Mouse (Mus musculus): ENCODE data around the gene Mymk.

Mymk gene

DNA sequence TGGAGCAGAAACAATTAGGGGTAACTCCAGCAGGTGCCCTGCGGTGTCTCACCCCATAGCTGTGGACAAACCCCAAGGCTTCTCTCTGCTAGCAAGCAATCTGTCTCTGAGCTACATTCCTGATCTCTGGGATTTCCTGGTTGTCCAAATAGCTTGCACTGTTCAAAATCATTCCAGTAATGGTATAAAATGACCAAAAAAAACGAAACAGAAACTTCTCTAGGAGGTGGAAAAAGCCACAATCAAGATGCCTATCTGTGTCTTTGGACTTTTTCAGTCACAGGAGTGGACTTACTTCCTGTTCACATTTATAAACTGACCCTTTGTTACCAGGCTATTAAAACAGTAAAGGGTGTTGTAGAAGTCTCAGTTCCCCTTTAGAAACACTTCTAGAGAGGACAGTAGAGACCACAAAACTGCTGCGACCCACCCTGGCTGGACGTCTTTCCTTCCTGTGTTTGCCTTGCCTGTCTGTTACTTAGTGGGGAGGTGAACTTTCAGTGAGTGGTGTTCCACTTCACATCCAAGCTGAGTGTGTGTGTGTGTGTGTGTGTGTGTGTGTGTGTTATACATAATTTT, 43.5 kb downstream of the Mymk start:
- no peak for DNase-seq

DNA sequence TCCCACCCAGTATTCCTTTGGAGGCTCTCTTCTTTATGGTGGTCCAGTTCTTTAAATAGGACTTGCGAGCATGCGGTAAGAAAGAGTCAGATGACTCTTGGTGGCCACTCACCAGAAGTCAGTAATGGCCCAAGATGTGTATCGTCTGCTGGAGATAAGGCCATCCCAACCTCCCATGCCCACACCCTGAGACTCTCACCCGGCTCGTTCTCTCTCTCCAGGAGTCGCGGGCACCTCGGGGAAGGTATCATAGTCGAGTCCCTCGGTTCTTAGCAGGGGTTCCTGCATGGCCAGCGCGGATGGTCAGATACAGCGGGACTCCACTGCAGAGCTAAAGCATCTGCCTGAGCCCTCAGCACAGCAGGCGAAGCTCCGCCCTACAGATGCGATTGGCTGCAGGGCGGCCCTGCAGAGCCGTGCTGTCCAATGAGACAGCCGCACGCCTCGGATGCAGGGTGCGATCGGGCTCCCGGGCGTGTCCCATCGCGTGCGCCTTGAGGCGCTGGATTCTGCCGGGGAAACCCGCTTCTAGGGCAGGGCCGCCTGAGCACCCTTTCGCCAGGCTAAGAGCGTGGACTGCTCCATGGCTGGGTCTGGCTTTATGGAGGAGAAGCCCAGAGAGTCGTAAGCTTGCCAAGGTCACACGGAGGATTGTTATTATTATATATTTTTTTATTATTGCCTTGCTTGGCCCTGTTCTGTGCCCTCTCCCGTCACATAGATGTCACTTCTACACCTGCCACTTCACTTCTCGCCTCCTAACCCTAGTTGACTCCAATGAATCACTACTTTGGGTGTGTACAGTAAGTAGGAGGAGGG, 44.2 kb downstream of the Mymk start, which contains the start of gene Slc2a6:
Slc2a6 (minus strand) TSS at position 381 of the 819 bp plus-strand sequence.
- peak; percentile 90 for DNase-seq

DNA sequence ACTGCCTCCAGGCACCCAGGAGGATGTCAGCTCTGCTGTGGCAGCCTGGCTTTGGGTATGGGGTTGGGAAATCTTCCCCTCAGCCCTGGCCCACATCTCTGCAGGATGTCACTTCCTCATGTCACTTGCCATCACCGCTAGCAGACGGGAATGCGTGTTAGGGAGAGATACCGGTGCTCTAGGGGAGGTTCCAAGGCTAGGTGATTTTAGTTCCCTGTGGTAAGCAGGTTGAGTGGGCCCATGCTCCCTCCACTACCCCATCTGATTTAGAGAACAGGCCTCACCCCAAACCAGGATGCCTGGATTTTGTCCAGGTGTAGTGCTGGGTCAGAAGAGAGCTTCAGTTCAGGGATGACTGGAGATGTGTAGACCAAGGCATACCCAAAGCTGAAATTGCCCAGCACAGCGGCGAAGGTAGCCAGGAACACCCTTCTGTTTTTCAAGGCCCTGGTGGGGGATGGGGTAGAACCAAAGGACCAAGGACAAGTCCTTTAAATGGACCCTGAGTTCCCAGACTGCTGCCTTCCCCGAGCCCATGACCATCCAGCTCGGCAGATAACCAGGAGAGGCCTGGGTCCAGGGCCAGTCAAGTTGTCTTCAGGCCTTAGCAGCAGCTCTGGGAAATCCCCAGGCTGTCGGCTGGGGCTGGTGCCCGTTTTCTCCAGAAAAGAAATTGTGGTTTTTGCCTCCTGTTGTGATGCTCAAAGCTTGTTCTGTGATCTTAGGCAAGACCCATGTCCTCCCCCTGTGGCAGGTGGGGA, 44.9 kb downstream of the Mymk start:
- DNase-seq, result peak; percentile 32

DNA sequence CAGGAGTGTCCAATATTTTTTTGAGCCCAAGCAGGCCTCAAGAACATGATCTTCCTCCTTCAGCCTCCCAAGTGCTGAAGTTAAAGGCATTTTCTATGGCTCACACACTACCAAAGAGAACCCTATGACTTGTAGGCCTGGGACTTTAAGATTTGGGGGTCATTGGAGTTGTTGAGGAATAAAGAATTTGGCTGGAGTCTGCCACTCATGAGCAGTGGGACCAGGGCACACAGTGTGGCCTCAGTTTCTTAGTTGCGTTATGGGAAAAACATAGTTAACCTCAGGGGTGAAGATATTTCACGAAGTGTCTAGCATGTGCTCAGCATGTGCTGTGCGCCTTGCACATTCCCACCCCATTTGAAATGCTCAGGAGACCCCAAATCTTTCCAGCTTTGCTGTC, 45.6 kb downstream of the Mymk start:
- DNase-seq, result no peak

DNA sequence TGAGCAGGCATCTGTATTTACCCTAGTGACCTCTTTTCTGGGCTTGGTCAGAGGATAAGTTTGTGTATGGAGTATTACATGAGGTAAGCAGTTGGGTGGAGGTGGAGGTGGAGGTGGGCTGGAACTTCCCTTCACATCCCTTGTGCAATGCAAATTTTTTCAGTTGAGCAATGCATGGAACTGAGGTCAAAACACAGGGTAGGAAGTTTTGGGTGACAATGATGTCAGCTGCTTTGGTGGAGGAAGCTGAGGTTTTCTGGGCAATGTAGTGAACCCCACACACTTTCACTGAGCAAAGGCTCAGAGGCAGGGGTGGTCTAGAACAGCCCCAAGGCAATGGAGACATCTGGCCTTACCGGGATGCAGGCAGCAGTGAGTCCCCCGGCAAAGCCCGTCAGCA, 46.4 kb downstream of the Mymk start:
- DNase-seq, result no peak

DNA sequence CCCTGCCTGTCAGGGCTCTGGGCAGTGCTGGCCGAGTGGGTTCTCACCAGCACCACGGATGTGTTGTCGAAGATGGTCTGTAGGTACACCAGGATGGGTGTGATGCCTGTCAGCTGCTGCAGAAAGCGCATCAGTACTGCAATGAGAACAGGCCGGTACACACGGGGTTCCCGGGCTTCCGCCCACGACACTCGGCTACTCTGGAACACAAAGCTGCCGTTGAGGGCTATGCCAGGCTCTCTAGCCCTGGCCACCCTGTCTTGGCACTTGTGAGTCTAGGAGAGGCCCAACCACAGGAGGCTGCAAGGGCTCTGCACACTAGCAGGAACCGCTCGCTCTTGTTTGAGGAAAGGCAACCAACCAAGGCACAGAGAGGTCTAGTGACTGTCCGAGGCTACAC, 47.8 kb downstream of the Mymk start:
- no peak for DNase-seq

DNA sequence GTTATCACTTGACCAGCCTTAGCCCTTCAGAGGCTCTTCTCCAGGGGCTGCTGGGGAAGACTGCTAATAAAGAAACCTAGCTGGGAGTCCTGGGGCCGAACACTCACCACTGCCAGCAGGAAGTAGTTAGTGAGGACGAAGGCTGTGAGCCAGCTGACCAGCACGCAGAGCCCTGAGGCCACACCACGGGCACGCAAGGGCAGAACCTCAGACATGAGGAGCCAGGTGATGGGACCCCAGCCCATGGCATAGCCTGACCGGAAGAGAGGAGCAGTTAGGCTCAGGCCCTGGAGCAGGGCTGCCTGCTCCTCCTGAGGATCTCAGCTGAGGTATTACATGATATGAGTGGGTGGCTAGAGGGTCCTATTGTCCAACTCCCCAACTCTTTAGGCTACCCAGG, 49.4 kb downstream of the Mymk start:
- no peak for DNase-seq

DNA sequence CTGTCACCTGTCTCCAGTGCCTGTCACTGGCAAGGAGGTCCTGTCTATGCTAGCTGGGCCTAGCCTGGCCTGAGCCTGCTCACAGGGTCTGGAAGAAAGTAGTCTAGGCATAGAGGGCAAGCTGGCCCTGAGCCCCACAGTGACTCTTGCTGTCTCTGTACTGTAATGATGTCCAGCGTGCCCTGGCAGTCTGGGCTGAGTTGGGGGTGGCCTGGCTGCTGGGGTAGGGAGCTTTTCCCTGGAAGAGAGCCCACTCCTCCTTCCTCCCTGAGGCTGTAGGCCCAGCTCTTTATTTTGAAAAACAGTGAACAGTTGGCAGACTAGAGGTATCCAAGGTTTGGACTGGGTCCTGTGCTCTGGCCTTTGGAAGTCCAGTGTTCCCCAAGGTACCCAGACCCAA, 50.9 kb downstream of the Mymk start:
- no peak for DNase-seq

DNA sequence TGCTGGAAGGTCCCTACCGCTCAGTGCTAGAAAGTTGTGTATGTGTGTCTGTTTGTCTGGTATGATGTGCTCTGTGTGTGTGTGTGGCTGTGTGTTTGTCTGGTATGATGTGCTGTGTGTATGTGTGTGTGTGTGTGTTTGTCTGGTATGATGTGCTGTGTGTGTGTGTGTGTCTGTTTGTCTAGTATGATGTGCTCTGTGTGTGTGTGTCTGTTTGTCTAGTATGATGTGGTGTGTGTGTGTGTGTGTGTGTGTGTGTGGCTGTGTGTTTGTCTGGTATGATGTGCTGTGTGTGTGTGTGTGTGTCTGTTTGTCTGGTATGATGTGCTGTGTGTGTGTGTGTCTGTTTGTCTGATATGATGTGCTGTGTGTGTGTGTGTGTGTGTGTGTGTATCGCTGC, 52.4 kb downstream of the Mymk start:
- no peak for DNase-seq

DNA sequence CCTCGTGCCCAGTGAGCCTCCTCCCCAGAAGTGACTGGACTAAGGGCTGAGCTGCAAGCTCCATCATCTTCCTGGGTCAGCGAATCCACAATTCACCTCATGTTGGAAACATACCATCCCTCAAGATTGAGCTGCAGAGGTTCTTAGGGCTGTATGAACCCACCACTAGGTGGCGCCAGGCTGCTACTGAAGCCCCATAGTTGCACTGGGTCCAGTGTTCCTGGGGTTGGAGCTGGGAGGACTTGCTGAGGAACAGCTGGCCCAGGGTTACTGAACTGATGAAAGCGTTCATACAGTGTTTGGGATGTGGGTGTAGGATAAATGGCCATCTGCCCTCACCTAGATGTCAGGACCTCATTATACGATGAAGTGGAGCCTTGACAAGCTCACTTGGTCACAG, 54.2 kb downstream of the Mymk start:
- peak; percentile 72 for DNase-seq
